Mouse (Mus musculus): ENCODE results near the gene Fos.

- TF ChIP-seq MAFK (IDR thresholded peaks at IDR 0.05; ENCODE audit: insufficient read depth, low read depth, low read length) (no peak), ZC3H11A (IDR thresholded peaks at IDR 0.05; ENCODE audit: borderline replicate concordance, low read depth, low read length) (no peak)
Observed at GRCm38 (mm10) chr12:85490991-85491390, 17.3 kb downstream of the Fos start.

All from ES-E14 (cell line).